Mouse (Mus musculus): ENCODE measurements around the gene Efnb1. TPM values are rescaled to one million over a fixed set of nuclear protein-coding genes. Genes with fewer than 3 reads are reported as not detected.
"Not testable (repeated sequence)": the region's sequence is repeated elsewhere in the genome, so short reads cannot be mapped to it uniquely, and the experiment has no call there.

Gene Efnb1
- 81.4 TPM for polyA plus RNA-seq (2021)

DNA sequence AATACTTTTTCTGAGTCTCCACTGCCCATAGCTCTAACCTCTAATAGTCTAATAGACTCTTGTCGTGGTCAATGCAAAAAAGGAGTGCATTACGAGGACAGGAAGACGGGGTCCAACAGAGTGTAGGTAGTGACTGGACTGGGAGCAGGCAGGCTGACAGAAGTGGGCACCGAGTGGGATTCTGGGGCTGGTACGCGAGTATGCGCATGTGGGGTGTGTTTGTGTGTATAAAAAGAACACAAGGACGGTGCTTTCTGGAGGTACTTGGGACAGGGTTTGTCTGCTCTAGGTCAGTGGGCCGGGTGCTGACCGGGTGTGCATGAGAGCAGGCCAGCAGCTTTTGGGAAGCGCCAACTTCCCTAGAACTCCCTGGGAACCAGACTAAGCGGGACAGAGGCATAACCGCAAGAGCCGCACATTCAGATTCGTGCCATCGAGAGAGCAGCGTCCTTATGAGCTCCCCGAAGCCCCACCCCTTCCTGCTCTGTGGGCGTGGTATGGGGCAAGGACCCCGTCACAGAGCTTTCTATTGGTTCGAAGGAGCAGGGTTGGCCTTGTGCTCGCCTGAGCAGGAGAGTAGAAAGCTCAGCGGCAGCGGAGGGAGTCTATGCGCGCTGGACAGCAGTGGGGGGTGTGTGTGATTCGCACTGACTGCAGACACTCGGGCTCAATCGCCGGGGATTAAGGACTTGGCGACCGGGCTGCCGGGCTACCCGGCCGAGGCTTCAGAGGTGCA, at the start of gene Efnb1:
TSS of gene Efnb1 (plus strand) at position 608 of the 736 bp plus-strand sequence.
- peak; percentile 66 for ATAC-seq
- in situ Hi-C loops (cut with MboI; ENCODE audit: low pct_unique_long_range_greater_than_20kb): loop anchor here (5.0 to 25.0 kb wide), 7 partner anchors 62 to 1352 kb away; partner anchors contain the start of gene Igbp1
- H3K27me3 ChIP-seq: no peaks in the 10 kb centered on the region
- ChIA-PET POLR2A (interaction anchor here (0.5 to 2.2 kb wide), 5 partner anchors 16 to 1059 kb away, joined by 3 to 6 read pairs (median 3); no protein-coding TSS in a partner anchor), CTCF (interaction anchor here (1.0 to 3.2 kb wide), 10 partner anchors 157 to 521 kb away, joined by 3 to 18 read pairs (median 4); no protein-coding TSS in a partner anchor)
- no peak for TF ChIP-seq CTCF (IDR thresholded peaks at IDR 0.05)
- peak; percentile 62 for DNase-seq (ENCODE audit: low read depth, low spot score)

DNA sequence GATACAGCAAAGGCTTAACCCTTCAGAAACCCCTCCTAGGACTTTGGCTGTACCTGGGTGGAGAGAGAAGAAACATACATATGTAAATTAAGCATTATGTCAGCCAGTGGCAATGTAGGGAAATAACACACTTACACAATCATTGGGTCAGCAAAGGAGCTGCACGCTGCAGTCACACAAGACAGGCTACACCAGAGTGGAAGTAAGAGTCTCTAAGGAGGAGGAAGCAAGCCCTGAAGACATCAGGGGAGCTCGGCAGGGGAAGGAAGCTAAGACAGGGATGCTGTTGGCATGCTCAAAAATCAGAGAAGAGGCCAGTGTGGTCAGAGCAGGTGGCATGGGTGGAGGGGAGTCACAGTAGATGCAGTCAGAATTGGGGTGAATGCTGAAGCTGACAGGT, 43.2 kb upstream of the Efnb1 start:
- CTCF ChIA-PET: no interaction called here
- POLR2A ChIA-PET: no interaction called here
- in situ Hi-C loops (cut with MboI; ENCODE audit: low pct_unique_long_range_greater_than_20kb): no loop called here

DNA sequence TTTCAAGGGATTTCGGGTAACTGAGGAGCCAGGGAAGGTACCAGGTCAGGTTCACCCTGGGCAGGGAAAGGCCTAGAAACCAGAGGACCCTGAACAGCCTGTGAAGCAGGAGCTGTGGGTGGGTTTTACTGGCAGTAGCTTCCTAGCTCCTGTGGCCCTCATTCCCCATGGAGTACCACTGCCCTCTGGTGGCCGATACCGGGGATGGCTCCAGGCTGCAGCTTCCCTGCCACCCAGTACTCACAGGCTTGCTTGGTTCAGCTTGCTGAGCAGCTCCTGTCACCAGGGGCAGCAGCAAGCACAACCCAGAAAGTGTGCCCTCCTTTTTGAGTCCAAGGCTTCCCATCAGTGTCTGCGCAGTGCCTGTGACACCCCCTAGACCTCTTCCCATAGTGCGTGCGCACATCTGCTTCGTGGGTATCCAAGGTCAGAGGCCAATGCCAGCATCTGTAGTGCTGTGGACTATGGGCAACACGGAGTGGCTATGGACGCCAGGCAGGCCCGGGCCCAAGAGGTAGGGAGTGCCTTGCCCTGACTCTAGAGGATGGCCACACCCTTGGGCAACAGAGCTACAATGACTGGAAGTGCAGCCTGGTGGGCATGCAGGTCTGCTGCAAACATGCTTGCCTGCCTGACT, 24.7 kb upstream of the Efnb1 start:
- POLR2A ChIA-PET; in situ Hi-C loops (cut with MboI; ENCODE audit: low pct_unique_long_range_greater_than_20kb); H3K27me3 ChIP-seq; CTCF ChIA-PET; DNase-seq (ENCODE audit: low read depth, low spot score): not testable (repeated sequence)
- ATAC-seq: peak; percentile 85

More for the DNA sequence above, 43.2 kb upstream of the Efnb1 start:
- DNase-seq (ENCODE audit: low read depth, low spot score) (no peak), ATAC-seq (no peak)
- peaks cover 33% of the 10 kb centered on the region for H3K27me3 ChIP-seq
- TF ChIP-seq CTCF (IDR thresholded peaks at IDR 0.05): no peak

DNA sequence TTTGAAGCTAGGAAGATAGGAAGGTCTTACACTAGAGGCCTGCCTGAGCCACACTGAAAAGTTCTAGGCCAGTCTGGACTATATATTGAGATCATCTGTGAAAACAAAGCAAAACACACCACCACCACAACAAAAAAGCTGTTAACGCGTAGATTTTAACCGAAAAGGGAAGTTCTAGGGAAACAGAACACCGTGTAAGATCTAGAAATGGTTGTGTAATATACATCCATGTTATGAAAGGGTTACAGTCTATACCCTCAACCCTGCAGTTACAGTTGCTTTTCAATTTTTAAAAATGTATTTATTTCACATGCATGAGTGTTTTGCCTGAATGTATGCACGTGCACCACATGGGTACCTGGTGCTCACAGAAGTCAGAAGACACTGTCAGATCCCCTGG, 16.4 kb upstream of the Efnb1 start:
- POLR2A ChIA-PET: interaction anchor here (0.6 kb wide), 1 partner anchor 370 kb away, joined by 5 read pairs; no protein-coding TSS in a partner anchor
- CTCF ChIA-PET: interaction anchor here (2.9 kb wide), 1 partner anchor 10 kb away, joined by 10 read pairs; no protein-coding TSS in a partner anchor
- TF ChIP-seq CTCF (IDR thresholded peaks at IDR 0.05): no peak
- DNase-seq (ENCODE audit: low read depth, low spot score) (no peak), ATAC-seq (no peak)
- in situ Hi-C loops (cut with MboI; ENCODE audit: low pct_unique_long_range_greater_than_20kb): loop anchor here (5.0 kb wide), 1 partner anchor 42 kb away; no protein-coding TSS in a partner anchor
- peaks cover 18% of the 10 kb centered on the region for H3K27me3 ChIP-seq

DNA sequence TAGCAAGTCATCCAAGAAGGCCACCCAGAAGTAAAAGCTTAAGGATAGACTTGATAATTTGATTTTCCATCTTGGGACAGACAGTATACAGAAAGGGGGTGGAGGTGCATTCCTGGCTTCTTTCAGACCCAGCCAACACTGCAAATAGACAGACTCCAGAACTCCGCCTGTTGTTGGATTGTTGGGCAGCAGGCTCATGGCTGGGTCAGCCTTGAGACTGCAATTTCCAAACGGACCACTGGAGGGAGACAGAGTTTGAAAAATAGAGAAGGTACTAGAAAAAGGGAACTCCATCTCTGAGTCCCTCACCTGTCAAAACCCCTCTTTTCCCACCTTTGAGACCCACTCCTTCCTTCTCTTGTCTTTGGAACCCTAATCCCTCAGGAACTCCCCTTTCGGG, 5.9 kb upstream of the Efnb1 start:
- ChIA-PET CTCF (interaction anchor here (1.4 to 1.8 kb wide), 3 partner anchors 11 to 527 kb away, joined by 4 to 10 read pairs (median 7); no protein-coding TSS in a partner anchor), POLR2A (no interaction called here)
- ATAC-seq (no peak), DNase-seq (ENCODE audit: low read depth, low spot score) (no peak)
- TF ChIP-seq CTCF (IDR thresholded peaks at IDR 0.05): no peak
- in situ Hi-C loops (cut with MboI; ENCODE audit: low pct_unique_long_range_greater_than_20kb): loop anchor here (5.0 to 25.0 kb wide), 3 partner anchors 282 to 1357 kb away; partner anchors contain the start of gene Igbp1
- H3K27me3 ChIP-seq: no peaks in the 10 kb centered on the region

DNA sequence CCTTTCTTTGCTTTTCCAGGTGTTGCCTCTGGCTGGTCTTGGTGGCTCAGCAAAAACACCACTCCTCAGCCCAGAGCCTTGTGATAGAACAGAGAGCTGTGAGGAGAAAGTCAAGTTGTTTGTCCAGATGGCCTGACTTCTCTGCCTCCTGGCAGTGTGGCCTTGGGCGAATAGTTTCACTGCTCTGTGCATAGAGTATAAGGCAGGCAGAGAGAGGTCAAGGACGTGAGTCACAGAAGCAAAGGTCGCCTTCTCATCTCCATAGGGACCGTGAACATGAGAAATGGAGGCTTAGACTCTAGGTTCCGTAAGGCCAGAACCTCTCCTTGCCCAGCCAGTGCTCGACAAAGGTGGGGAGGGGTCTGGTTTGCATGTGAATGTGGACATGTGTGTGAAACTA, 3.4 kb upstream of the Efnb1 start:
- ATAC-seq: no peak
- in situ Hi-C loops (cut with MboI; ENCODE audit: low pct_unique_long_range_greater_than_20kb): loop anchor here (5.0 to 25.0 kb wide), 3 partner anchors 280 to 1355 kb away; partner anchors contain the start of gene Igbp1
- POLR2A ChIA-PET: no interaction called here
- no peak for TF ChIP-seq CTCF (IDR thresholded peaks at IDR 0.05)
- CTCF ChIA-PET: no interaction called here
- DNase-seq (ENCODE audit: low read depth, low spot score): no peak
- no peaks in the 10 kb centered on the region for H3K27me3 ChIP-seq

DNA sequence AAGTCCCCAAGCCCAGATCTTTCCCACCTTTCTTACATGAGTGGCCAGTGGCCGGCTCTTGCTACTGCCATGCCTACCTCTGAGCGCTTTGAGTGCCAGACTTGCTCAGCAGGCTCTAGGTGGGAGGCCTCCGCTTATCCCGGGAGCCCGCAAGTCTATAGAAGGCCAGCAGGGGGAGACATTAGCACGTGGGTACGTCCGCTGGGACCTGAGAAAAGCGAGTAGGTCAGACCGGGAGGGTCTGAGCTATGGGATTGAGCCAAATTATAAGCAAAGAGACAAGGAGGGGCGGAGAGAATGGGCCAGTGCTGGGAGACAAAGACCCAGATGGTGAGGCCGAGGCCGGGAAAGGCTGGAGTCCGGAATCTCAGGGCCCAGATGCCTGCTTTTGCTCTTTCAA, 1.0 kb upstream of the Efnb1 start:
- in situ Hi-C loops (cut with MboI; ENCODE audit: low pct_unique_long_range_greater_than_20kb): loop anchor here (5.0 to 25.0 kb wide), 8 partner anchors 62 to 1352 kb away; partner anchors contain the start of gene Igbp1
- ATAC-seq (peak; percentile 32), DNase-seq (ENCODE audit: low read depth, low spot score) (no peak)
- no peaks in the 10 kb centered on the region for H3K27me3 ChIP-seq
- TF ChIP-seq CTCF (IDR thresholded peaks at IDR 0.05): no peak
- ChIA-PET CTCF (interaction anchor here (1.0 to 3.2 kb wide), 9 partner anchors 158 to 526 kb away, joined by 3 to 18 read pairs (median 4); no protein-coding TSS in a partner anchor), POLR2A (interaction anchor here (2.2 kb wide), 1 partner anchor 346 kb away, joined by 5 read pairs; no protein-coding TSS in a partner anchor)

DNA sequence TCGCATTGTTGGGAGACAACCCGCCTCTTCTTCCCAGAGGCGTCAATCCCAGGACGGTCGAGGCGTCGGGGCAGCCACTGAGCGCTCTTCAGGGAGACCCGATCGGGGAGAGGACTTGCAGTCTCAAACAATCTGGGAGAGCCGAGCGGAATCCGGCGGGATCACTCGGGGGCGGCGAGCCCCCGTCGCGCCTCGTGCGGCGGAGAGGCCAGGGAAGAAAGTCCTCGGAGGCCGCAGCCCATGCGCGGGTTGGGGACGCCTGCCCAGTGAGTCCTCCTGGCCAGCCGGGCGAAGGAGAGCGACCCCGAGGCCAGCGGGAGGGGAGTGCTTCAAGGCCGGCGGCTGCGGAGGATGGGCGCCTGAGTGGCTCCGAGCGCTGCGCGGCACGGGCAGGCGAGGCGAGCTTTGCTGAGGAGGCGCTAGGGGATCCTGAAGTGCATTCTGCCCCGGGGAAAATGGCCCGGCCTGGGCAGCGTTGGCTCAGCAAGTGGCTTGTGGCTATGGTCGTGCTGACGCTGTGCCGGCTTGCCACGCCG, 569 bp downstream of the Efnb1 start:
- CTCF ChIA-PET: interaction anchor here (1.0 to 3.2 kb wide), 6 partner anchors 156 to 438 kb away, joined by 3 to 18 read pairs (median 5); no protein-coding TSS in a partner anchor
- TF ChIP-seq CTCF (IDR thresholded peaks at IDR 0.05): no peak
- ATAC-seq (no peak), DNase-seq (ENCODE audit: low read depth, low spot score) (no peak)
- in situ Hi-C loops (cut with MboI; ENCODE audit: low pct_unique_long_range_greater_than_20kb): loop anchor here (5.0 to 25.0 kb wide), 7 partner anchors 61 to 1351 kb away; partner anchors contain the start of gene Igbp1
- POLR2A ChIA-PET: interaction anchor here (0.7 to 2.2 kb wide), 8 partner anchors 15 to 402 kb away, joined by 3 to 8 read pairs (median 6); no protein-coding TSS in a partner anchor
- H3K27me3 ChIP-seq: no peaks in the 10 kb centered on the region

DNA sequence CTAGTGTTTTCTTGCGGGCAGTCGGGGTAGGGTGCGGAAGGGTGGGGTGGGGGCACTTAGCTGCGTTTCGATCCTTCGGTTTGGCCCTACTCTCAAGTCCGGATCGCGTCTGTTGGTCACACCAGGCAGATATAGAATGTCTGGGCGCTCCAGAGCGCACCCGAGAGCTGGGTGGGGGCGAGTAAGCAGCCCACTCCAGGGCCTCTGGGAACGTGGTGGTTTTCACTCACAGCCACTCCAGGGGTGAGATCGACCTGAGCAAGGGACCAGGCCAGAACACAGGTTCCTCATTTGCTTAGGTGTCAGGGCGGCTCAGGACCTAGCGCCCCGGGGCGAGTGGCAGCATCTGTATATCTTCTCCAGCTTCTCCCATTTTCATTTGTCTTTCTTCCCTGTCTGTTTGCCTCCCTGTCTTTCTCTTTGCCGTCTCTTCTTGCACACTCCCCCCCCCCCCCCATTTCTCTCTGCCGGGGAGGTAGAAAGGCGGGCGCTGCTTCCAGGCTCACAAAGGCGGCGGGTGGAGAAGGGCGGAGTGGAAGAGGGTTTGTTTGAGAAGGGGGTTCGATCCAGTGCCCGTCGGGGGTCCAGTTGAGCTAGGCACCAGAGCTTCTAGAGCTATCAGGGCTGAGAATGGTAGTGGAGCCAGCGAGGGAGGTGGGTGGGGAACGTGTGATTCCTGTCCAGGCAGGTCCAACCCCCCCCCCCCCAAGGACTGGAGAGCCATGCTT, 1.4 kb downstream of the Efnb1 start:
- H3K27me3 ChIP-seq: no peaks in the 10 kb centered on the region
- in situ Hi-C loops (cut with MboI; ENCODE audit: low pct_unique_long_range_greater_than_20kb): loop anchor here (5.0 to 25.0 kb wide), 7 partner anchors 60 to 1350 kb away; partner anchors contain the start of gene Igbp1
- POLR2A ChIA-PET: interaction anchor here (0.6 to 2.2 kb wide), 14 partner anchors 15 to 401 kb away, joined by 3 to 8 read pairs (median 4); no protein-coding TSS in a partner anchor
- TF ChIP-seq CTCF (IDR thresholded peaks at IDR 0.05): no peak
- DNase-seq (ENCODE audit: low read depth, low spot score) (no peak), ATAC-seq (no peak)
- CTCF ChIA-PET: interaction anchor here (0.7 kb wide), 1 partner anchor 189 kb away, joined by 3 read pairs; no protein-coding TSS in a partner anchor
